Mouse (Mus musculus) erythroblast, adult 5-6 weeks (primary cell): ENCODE measurements around the gene Hoxa9. TPM values are rescaled to one million over a fixed set of nuclear protein-coding genes. Genes with fewer than 3 reads are reported as not detected.

Experiments used
- ATAC-seq: replicated peaks from 2 replicates; pipeline ENCODE4 v1.8.0; 2016; ENCODE audit warnings: moderate number of reproducible peaks, mild to moderate bottlenecking, moderate TSS enrichment, inconsistent platforms; ENCODE audit not compliant: poor library complexity, low FRiP score, severe bottlenecking
- total RNA-seq, 2 experiments: library from RNA; stranded (forward) in 1 of 2; stranded (reverse) in 1 of 2; fragments of 150-400 nt in 1 of 2; fragments of 200-764, 138-1000 nt in 1 of 2; gene quantifications; 2 replicates each; pipeline versions ENCODE4 v1.2.3 to v1.2.4; 2015 to 2017; ENCODE audit warnings: low replicate concordance in 2 of 2

The Hoxa9 gene
- total RNA-seq, 2 experiments from 2014 or later = 2.5 TPM; not detected in 1

GRCm38 (mm10) chr6:52190906-52191810 lies 39.7 kb downstream of the Hoxa9 start, which contains the start of gene Hoxa4:
TSS of gene Hoxa4 (minus strand) at chr6:52191753.
- ATAC-seq = no peak

GRCm38 (mm10) chr6:52190410-52190809 lies 40.5 kb downstream of the Hoxa9 start:
- no peak for ATAC-seq

DNA sequence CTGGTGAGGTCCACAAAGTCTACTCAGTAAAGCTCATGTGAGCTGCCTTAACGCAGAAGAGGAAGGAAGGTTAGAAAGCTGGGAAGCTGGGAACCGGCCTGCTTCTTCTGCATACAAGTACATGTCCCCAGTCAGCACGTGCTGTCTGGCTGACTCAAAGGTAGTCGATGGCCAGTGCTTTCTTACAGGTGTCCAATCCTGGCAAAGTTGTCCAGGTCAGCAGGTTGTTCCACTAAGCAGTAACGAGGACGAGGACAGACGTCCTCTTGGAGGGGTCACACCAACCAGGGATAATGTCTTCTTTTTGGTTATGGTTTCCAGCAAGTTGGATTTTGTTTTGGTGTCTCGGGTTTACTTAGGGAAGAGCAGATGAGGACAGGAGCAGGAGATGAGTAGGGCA lies 41.0 kb downstream of the Hoxa9 start:
- no peak for ATAC-seq

GRCm38 (mm10) chr6:52189172-52189591 lies 41.7 kb downstream of the Hoxa9 start:
- no peak for ATAC-seq

GRCm38 (mm10) chr6:52186500-52186899 lies 44.4 kb downstream of the Hoxa9 start:
- ATAC-seq = no peak

DNA sequence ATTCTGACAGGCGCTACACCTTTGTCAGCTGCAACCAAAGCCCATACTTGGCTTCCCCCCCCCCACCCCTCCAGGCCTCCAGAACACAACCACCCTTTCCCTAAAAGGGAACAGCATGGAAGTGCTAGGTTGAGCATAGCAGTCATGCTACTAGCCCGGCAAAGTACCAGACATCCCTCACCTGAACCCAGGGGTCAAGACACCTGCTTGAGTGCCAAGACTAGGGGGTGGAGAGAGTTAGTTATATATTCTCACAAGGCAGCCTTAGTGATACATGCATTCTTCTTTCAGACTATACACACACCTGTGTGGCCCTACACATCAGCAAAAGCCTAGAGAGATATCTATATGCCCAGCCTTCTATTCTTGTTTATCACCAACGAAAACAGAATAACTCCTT lies 45.1 kb downstream of the Hoxa9 start:
- ATAC-seq = no peak

DNA sequence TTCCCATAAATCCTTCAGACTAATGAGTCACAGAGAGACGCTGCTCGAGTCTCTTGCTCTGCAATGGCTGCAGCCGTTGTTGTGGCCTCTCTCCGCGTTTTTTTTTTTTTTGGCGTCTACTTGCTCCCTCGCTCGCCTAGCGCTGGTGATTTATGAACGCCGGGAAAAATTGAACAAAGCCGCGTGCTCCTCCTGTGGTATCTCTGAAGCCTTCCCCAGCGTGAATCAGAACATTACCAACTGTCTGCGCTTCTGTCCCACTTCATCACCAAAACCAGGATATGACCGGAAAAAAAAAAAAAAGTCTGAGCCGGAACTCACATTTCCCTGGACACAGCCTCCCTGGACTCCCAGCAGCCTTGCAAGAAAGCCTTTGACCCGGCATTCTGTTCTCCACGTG lies 45.7 kb downstream of the Hoxa9 start:
- ATAC-seq = no peak

DNA sequence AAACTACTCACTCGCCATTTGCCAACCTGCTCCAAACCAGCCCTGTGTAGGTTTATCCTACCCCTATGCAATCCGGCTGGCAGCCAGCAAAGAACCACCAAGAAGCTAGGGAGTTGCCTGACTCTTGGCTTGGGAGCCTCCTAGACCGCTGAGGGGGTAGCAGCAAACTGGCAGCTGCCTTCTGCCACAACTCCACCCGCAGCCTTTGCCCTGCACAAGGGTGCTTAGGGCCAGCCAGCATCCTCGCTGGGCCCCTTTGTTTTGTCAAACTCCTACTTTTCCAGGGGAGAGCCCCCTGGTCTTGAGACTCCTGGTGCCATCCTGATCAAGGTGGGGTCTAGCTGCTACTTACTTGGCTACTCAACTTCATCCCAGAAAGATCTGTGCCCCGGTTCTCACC lies 46.2 kb downstream of the Hoxa9 start:
- no peak for ATAC-seq

GRCm38 (mm10) chr6:52183311-52184080 lies 47.4 kb downstream of the Hoxa9 start:
- no peak for ATAC-seq

DNA sequence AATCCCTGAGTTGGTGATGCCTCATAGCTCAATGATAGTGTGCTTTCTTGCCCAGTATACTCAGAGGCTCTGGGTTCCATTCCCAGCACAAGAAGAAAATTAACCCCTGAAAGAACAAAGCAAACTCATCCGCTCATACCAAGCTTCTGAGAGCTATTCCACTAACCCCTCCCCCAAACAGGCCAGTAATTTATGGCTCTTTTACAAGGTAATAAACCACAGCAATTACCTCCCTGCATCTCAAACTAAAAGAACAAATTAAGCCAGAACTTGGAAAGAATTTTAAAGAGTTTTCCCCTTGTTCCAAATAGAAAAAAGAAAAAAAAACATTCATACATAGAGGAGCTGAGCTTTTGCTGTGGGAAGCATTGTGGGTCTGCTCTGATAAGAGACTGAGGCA lies 48.1 kb downstream of the Hoxa9 start:
- no peak for ATAC-seq

DNA sequence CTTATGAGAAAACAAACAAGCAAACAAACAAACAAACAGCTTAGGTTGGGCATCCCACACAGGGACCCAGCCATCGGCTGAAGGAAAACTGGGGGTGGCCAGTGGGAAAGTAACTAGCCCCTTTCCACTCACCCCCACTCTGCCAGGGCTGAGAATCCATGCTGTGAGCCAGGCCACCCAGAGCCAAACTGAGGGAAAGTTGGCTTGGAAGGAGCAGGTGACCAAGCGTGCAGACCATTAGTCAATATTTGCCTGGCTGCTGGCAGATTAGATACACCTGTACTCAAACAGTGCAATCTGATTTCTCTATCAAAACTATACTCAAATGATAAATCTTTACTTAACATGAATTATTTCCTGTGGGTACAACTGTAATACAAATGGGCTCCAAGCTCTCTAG lies 48.9 kb downstream of the Hoxa9 start:
- no peak for ATAC-seq

DNA sequence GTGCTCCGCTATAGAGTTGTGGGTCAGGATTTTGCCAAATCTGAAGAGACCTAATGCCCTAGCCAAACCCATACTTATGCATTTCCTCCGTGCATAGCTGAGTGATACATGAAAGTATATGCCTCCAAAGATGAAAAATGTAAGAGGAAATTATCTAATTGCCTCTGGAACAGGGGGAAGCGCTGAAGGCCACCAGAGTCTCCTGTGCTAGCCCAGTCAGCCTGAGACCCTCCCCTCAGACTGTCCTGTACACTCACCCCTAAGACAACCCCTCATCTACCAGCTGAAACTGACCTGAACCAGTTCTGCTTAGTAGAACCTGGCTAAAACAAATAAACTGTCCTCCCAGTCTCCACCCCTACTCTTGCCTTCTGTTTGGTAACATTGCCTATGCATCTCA lies 50.2 kb downstream of the Hoxa9 start:
- ATAC-seq = no peak

DNA sequence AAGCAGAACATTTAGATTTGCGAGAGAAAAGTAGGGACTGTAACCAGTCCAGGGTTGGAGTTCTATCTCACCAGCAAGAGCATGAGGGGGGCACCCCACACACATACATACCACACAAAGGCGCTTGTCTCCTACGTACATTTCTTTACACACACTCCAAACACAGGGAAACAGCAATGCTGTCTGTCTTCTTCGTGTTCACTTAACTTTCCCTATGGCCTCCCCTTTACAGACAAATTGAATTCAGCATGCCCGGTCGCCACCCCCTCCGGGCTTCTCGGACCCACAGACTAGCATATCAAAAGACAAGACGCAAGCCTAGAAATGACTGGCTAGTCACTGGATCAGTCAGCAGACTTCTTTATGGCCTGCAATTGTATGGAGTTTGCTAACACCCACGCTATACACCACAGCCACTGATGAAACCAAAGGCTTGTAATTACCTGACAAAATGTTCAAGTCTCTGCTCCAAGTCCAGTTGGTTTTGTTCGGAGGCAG lies 50.6 kb downstream of the Hoxa9 start:
- no peak for ATAC-seq

DNA sequence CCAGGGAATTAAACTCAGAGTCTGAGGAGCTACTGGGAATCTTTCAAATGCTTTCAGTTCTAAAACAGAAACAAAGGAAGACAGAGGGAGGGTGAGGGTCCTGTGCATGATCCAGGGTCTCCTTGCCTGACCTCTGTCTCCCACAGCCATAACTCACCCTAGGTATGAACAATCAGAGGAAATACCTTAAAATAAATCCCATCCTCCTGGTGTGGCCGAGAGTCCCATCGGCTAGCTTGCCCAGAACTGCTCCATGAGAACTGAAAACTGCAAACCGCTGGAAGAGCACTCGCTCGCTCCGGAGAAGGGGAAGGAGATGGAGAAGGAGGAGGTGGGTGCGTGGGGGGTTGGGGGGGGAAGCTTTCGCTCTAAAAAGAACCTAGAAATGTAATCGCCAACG lies 51.2 kb downstream of the Hoxa9 start:
- no peak for ATAC-seq

- no peak for ATAC-seq
These were observed 51.8 kb downstream of the Hoxa9 start for GRCm38 (mm10) chr6:52178918-52179665.

GRCm38 (mm10) chr6:52177806-52178205 lies 53.1 kb downstream of the Hoxa9 start:
- ATAC-seq = no peak

DNA sequence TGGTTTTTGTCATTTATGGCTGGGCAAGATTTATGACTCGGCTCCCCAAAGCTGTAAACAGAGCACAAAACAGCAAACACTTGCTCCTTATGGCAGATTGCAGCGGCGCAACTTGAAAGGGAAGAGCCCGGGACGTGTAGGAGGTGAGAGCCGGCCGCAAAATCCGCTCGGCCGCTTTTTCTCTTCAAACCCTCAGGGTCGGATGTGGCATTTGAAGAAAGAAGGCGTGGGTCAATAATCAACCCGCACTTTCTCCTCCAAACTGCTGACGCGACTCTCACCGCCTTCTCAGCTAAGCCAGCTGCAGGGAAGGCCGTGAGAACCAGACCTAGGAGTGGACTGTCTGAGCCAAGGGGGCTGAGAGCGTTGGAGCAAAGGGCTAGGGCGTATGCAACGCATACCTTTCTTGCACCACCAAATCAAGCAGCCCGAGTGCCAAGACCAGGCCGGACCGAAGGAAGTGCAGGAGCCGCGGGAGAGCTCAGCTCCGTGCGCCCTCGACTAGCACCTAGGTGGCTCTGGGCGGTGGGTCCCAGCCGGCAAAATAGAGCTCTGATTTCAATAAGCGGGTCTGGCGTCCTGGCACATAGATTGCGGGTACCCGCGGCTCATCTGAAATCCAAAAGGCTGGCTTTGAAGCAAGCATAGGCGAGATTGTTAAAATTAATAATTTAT lies 53.7 kb downstream of the Hoxa9 start, which contains the start of gene 5730596B20Rik:
Gene 5730596B20Rik (plus strand): TSS at position 438 of the 675 bp plus-strand sequence.
- no peak for ATAC-seq

- no peak for ATAC-seq
These were observed 54.5 kb downstream of the Hoxa9 start for GRCm38 (mm10) chr6:52176391-52176790.

DNA sequence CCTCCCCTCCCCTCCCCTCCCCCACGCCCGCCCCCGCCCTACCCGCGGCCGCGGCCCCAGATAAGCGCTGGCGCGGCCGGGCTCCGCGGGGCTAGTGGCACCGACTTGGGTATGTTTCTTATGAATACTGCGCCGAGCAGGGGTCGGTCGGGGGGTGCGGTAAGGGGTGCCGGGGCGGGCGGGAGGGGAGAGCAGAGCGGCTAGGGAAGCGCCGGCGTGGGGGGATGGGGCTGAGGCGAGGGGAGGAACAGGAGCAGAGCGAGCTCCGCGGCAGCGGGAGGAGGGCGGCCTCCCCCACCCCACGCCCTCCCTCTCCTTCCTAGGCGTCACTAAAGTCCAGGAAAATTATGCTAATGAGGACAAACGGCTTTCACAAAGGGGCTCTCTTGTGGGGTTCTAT lies 55.0 kb downstream of the Hoxa9 start:
- ATAC-seq = no peak
